Mouse (Mus musculus) left cerebral cortex, adult 18-20 months (tissue): Measurements from ENCODE around the gene Kcnh4. TPM values are rescaled to one million over a fixed set of nuclear protein-coding genes. Genes with fewer than 3 reads are reported as not detected.

ENCODE experiments used
- DNase-seq, 2 experiments: peaks; one replicate each; pipeline ENCODE4 v3.0.0; 2021 to 2022; ENCODE audit warnings: low spot score in 2 of 2, mixed read lengths in 1 of 2
- total RNA-seq, 2 experiments: library from RNA; stranded (reverse); gene quantifications; 2 replicates each; pipeline ENCODE4 v1.2.3; 2021

The Kcnh4 gene
- total RNA-seq, 2 experiments from 2014 or later, result 12.9 to 15.9 TPM

DNA sequence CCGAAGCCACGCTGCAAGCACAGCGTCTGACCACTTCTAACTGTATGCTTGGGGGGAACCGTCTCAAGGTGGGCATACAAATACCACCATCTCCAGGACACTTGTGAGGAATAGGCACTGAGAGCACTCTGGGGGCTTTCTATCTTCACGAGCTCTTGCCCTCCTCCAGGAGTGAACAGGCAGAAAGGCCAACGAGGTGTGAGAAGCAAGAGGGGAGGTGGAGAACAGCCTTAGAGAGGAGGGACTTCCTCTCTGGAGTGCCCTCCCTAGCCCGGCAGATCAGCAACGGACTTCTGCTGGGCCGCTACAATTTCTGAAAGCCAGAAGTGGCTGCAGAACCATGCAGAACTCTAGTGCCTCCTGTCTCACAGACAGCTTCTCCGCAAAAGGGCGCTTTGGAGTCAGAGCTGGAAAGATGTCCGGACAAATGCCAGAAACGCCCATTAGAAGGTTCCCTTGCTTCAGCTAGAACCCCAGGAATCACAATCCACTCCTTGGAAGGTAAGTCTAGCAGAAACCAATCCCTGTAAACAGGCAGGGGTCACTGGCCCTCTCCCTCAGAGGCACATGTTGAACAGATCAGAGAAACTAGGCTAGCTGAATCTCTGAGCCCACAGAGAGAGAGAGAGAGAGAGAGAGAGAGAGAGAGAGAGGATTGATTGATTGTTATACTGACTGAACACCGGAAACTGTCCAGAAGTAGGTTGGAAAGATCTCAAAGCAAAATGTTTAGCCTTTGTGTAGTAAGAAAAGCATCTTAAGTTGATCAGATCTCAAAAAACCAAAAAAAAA is 23.6 kb downstream of the Kcnh4 start:
- no peak for DNase-seq

DNA sequence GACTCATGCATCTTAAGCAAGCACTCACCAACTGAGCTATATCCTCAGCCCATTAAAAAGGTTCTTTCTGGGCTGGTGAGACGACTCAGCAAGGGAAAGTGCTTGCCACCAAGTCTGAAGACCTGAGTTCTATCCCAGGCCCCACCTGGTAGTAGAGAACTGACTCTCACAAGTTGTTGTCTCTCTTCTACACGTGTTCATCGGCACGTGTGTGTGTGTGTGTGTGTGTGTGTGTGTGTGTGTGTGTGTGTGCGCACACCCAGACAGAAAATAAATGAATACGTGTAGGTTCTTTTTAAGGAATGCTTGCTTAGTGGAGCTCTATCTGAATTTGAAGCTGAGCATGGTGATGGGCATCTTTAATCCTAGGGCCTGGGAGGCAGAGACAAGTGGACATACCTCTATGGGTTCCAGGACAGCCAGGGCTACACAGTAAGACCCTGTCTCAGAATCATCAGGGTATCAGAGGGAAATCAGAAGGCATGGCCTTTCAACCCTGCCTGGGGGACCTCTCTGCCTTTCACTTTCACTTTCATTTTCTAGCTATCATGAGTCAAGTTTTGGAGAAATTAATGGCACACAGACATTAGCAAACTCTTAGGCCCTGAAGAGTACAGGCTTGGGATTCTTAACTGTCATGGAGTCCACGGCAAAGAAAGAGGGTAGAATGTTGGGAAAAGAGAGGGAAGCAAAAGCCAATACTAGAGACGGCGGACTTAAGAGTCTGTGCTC is 24.4 kb downstream of the Kcnh4 start:
- no peak for DNase-seq

DNA sequence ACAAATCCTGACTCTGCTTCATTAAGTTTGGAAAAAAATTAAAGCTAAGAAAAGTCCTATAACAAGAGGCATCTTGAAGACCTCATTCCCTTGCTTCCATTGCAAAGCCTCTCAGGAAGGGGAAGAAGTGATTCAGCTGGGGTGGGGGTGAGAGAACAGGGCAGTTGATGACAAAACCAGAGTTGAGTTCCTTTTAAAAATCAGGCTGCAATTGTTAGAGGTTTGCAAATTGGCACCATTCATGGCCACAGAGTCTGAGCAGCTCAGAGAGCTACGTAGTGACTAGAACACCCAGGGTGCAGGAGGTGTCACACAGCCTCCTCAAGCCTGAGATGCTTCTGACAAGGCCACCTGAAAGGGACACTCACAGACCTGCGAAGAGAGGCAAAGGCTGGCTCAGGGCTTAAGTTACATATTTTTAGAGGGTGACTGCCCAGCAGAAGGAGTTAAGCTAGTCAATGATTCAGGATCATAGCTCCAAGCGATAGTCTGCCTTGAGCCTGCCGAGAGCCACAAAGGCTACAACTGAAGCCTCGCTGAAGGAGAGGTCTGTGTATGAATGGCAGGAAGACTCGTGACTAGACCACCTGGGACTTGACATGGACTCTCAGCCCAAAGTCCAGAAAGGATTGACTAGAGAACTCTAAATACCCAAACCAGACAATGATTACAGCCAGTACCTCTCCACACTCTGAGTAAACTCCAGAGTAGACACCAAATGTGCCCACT is 29.1 kb downstream of the Kcnh4 start:
- DNase-seq, result no peak

DNA sequence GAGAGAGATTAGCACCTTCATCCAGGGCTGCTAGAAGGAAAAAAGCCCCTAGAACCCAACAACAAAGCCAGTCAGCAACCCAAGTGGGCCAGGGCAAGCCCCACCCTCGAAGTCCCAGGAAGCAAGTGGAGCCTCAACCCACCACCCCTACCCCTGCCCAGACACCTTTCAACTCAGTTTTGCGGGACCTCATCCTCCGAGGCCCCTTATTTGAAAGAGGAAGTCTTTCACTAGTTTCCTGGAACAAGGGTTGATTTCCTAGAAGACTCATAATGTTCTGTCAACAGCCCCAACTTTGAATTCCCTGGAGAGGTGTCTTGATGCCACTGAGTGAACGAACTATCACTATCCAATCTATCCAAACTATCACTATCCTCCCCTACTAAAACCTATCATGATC is 29.8 kb downstream of the Kcnh4 start:
- no peak for DNase-seq

DNA sequence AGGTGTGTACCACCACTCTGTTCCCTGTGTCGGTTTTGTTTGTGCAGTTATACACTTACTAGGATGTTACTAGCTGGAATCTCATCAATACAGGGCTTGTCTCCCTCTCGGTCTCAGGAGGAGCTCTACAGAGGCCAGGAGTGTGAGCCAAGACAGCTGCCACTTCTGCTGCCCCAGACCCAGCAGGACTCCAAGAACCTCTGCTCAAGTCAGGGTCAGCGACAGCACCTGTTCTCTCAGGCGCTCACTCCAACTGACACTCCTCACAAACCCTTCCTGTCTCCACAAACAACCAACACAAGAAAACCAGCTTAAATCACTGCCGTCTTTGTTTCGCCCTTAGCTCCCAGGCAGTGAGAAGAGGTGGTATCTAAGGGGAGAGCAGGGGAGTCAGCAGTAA is 31.1 kb downstream of the Kcnh4 start:
- no peak for DNase-seq

DNA sequence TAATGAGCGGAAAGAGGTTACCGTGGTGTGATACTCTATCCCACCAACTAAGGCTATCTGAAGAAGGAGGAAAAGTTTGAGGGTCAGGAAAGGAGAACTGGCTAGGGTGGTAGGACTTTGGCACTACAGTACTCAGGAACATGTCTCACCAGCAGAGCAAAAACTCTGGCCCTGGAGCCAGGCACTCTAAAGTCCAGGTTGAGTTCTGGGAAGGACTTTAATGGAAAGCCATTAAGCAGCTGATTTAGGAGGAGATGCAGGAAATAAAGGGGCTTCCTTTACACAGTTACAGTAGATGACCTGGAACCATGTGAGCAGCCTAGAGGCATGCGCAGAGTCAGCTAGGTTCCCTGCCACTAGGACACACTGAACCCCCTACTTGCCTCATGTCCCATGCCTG is 32.5 kb downstream of the Kcnh4 start:
- no peak for DNase-seq

DNA sequence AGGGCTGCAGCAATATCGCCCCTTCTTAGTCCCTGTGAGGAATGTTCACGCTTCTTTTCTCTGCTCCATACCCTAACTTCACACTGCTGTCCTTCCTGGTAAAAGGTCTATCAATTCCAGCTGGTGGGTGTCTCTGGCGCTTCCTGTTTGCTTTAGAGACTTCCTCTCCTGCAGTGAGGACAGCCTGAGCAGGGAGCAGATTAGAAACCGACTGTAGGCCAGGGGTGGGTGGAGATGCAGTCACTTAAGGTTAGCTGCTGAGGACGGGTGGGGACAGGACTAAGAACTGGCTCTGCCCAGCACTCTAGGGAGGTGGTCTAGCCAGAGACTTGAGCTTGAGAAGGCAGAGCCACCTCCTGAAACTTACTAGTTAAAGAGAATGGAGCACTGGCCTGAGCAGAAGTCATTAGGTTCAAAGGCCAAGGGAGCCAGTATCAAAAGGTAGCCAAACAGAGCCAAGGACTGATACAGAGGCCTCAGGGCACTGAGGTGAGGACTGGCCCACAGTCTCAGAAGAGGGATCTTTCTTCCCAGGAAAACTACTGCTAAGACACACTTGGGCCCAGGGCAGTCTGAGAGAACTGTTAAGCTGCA is 34.7 kb downstream of the Kcnh4 start:
- DNase-seq, result no peak

DNA sequence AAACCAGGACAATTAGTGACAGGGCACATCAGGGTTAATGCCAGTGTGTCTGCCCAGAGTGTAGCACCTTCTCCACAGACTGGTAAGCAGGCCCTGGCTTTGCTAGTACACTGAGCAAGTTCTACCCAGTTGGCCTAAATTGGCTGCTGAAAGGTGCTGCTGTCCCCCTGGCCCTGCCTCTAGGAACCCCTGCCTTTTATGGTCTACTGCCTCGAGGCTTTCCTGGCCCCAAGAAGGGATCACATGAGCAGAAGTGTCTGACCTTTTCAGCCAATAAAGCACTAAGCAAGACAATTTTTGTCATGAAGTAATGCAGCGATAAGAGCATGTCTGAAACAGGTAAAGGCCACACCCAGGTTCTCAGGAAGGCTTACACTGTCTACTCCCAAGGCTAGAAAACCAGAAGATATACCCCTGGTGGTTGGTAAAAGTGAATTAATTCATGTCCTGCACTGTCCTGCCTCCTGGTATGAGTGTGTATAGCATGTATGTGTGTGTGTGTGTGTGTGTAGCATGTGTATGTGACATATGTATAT is 37.2 kb downstream of the Kcnh4 start:
- DNase-seq, result no peak

DNA sequence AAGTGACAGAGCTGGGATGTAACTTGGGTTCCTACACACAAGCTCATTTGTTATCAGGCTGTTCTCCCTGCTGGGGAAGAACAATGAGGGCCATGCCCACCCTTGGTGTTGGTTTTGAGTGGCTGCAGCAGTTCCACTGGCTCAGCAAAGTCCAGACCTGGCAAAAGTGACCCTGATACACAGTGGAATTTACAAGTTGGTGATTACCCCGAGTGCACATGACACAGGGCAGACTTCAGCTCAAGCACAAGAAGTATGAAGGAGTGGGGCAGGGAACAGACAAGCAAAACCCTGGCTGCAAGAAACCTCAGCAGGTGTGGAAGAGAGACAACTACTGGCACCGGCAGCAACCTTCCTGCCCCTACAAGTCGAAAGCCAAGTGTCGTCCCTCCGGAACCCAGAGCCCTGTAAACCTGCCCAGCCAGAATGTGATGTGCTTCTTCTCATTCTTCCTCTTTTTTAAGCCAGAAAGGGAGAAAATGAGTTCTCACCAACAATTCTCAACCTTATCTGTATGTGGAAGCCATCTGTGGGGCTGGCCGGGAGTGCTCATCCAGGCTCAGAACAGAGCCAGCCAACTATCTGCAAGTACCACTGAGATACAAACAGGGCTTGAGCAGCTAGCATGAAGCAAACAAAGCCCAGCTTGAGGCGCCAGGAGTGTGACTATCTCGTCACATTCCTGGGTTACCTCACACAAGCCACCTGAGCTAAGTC is 37.8 kb downstream of the Kcnh4 start:
- DNase-seq, result no peak

DNA sequence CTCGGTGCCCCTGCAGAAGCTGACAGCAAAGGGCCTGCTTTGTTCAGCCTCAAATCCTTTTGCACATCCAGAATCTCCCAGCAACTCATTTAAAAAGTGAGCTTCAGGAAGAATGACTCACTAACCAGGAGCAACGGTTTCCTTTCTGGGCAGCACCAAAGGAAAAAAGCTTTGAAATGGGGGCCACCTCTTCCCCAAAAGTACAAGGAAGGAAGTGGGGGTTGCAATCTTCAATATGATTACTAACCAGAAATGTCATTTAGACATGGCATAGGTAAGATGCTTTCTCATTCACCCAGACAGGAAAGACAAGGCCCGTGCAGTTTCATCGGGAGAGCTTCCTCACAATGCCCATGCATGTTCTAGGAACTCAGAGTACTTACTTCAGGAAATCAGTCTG is 38.5 kb downstream of the Kcnh4 start:
- no peak for DNase-seq

DNA sequence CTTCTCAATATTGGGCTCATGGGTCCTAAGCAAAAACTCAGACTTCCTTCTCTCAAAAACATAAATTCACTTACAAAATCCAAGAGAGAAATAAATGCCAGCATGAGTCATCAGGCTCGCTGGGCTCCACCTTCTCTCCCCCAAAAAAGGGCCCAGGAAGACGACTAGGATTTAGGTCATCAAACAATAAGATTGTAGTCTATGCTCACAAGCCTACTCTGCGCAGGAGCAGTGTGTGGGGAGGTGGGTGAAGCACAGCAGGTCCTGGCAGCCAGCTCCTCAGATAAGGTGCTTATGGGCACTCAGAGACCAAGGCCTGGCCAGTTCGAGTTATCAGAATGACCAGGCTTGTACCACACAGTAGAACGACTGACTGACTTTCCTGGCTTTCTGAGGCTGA is 39.4 kb downstream of the Kcnh4 start:
- peak in 1 of 2 experiments; percentile 45 for DNase-seq

DNA sequence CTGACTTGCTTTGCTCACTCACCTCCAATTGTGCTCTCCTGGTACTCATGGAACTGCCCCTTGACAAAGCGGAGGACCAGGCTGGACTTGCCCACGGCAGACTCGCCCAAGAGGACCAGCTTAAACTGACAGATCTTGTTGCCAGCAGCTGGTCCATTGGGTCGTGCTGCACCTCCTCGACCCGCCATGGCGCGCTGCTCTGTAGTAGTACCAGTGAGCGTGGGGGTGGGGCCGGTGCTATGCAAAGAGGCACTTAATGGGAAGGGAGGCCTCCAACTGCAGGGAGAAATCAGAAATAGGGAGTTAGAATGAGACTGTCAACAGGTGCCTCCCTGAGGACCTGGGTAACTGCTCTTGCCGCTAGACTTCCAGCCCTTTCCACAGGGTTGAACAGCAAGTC is 39.8 kb downstream of the Kcnh4 start:
- DNase-seq, result no peak

DNA sequence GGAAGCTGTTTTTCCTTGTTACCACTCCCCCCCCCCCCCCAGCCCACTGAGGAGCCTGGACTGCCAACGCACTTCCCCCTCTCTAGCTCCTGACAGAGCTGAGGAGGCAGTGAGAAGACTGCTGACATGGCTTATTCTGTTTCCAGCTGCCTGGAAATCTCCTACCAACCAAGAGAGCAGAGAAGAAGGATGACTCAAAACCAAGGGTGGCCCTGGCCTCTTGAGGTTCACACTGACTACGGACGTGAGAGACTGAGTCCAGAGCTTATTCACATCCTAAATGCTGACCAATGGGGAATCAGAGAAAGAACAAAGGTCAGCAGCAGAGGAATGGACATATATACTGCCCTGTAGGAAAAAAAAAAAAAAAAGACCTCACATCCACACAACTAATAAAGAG is 40.4 kb downstream of the Kcnh4 start:
- DNase-seq, result peak in 1 of 2 experiments; percentile 36

DNA sequence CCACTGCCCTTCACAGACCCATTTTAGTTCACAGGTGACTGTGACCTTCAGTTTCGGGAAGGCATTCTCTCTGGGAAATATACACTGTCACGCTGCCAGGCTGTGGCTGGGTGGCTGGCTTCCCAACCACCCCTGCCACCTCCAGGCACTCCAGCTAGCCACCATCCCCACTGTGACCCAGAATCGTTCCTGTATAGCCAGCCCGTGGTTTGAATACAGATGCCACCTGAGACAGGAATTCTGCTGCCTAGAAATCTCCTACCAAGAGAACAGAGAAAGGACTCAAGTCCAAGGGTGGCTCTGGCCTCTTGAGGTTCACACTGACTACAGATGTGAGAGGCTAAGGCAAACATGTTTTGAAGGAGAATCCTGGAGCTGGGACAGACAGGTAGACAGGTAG is 40.9 kb downstream of the Kcnh4 start:
- peak in 1 of 2 experiments; percentile 28 for DNase-seq

DNA sequence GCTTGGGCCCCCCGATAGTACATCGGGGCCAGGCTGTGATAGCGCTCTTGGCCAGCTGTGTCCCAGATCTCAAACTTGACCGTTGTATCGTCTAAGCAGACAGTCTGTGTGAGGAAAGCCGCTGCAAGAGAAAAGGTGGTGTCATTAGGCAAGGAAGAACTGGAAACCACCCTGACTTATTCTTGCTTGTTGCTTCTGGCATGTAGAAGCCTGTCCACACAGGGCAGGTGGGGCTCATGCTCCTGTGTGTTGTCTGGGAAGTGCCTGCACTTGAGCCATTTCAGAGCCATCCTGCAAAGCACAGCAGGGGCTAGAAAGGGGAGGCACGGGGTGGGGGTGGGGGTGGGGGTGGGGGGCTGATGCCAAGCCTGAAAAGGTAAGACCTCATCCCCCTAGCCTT is 41.3 kb downstream of the Kcnh4 start:
- no peak for DNase-seq

DNA sequence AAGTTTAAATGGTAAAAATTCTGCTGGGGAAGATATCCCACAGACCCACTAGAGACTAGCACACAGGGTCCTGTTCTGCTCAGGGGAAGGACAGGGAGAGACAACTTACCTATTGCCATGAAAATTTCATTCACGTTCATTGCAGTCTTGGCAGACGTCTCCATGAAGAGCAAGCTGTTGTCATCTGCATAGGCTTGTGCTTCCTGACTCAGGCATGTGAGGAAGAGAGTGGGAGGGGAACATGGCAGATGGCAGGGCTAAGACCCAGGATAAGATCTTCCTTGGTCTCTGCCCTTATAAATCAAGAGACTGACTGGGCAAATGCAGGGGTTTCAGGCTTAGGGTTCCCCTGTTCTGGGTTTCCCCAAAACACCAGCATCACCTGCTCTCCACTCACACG is 43.1 kb downstream of the Kcnh4 start:
- peak in 1 of 2 experiments; percentile 36 for DNase-seq

DNA sequence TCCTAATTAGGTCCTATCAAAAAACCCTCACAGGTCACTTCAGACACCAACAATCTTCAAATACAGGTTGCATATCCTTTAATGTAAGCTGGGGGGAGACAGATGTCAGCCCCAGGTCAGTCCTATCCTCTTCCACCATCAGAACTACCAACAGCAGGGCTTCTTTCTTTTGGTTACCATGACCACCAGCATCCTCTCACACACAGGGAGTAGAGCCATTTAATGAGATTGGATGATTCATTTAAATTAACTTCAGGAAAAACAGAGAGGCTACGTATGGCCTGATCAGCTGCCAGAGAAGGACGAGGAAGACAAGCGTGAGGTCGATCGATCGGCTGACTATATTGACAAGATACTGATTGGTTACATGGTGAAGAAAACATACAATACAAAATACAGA is 44.8 kb downstream of the Kcnh4 start:
- no peak for DNase-seq

DNA sequence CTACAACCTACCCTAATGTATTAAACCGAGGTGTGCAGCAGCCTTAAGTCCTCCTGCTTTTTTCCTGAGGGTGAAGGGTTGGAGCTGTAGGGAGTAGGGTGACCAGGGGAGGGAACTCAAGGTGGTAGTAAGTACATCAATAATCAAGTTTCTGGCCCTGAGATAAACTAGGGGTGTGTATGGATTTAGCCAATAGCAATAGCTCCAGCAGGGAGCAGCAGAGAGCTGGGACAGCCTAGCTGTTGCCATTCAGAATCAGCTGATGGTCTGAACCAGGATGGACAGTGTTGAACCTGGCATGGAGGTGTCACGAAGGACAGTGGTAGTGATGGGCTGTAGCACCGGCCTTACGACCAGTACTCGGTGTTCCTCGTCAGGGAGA is 45.2 kb downstream of the Kcnh4 start:
- peak; percentile 82 to 86 for DNase-seq

DNA sequence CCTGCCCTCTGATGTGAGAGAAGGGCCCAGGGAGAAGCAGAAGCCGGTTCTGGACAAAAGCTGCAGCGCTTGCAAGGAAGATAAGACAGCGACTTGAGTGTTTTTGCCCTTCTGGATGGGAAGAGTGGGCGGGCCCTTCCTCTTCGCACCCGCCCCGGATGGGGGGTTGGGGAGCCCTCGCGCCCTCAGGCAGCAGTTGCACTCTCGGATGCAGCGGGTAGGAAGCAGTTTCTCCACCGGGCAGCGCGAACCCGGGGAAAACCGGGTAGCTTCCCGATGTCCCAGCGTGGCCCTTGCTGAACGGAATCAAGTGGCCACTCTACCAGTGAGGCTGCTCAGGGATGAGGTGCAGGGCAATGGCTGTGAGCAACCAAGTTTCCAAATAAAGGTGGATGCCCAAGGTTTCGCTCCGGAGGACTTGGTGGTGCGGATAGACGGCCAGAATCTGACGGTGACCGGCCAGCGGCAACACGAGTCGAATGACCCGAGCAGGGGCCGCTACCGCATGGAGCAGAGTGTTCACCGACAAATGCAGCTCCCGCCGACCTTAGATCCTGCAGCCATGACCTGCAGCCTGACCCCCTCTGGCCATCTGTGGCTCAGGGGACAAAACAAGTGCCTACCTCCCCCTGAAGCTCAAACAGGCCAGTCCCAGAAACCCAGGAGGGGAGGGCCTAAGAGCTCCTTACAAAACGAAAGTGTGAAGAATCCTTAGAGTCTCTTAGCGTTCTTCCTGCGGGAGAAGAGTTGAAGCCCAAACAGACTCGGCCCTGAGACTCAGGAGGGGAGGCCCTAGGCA is 45.8 kb downstream of the Kcnh4 start, which contains the start of gene Hspb9:
Hspb9 (plus strand) TSS at position 116 of the 799 bp plus-strand sequence.
- DNase-seq, result peak in 1 of 2 experiments; percentile 70

DNA sequence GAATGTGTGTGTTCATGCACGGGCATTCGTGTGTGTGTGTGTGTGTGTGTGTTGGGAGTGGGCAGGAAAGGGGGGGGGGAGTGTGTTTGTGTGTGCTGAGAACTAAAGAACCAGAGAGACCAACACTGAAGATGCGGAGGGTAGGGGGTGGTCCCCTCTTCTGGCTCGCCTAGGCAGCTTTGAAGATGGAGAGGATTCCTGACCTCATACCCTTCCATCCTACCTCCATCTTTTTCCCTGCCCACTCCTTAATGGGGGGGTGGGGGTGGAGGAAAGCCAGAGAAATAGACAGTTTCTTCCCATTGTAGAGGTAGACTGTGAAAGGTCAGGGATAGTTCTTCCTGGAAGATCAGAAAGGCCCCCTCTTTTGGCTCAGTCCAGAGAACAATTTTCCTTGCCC is 46.6 kb downstream of the Kcnh4 start:
- DNase-seq, result no peak
